Mouse (Mus musculus) granulocyte monocyte progenitor cell, adult 5-6 weeks (primary cell): ENCODE results near the gene Pigq. TPM values are rescaled to one million over a fixed set of nuclear protein-coding genes. Genes with fewer than 3 reads are reported as not detected.

Experiments
- ATAC-seq: replicated peaks from 2 replicates; pipeline ENCODE4 v1.8.0; 2016; ENCODE audit warnings: mild to moderate bottlenecking, moderate TSS enrichment, inconsistent platforms; ENCODE audit not compliant: poor library complexity, severe bottlenecking
- total RNA-seq, 2 experiments: library from RNA; stranded (forward) in 1 of 2; stranded (reverse) in 1 of 2; fragments of 200-712, 200-1000 nt in 1 of 2; fragments of >200 nt in 1 of 2; fragmentation: Nextera tagmentation in 1 of 2; gene quantifications; 2 replicates each; pipeline ENCODE4 v1.2.3; 2014 to 2017

Gene Pigq
- total RNA-seq, 2 experiments from 2014 or later: 37.1 to 63.5 TPM

DNA sequence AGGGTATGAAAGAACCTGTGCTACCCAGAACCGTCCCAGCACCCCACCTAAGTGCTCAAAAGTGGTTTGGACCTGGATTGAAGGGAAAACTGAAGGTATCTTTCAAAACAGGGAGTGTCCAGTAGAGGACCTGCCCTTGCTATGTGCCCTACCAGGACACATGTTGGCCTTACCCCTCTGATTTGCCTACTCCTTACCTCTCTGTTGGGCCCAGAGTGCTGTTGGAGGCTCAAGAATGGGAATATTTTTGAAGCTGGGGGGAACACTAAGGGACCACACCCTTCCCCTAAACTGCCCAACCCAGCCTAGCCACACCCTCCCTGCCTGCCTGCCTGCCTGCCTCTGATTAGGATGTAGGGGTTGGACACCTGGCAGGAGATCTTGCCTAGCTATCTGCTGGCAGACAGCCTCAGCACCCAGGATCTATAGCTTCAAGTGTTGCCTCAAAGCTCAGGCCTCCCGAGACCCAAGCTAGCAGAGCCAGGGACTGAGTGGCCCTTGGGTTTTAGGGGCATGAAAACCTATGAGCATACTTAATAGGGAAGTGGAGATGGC lies 2.1 kb downstream of the Pigq start:
- no peak for ATAC-seq

DNA sequence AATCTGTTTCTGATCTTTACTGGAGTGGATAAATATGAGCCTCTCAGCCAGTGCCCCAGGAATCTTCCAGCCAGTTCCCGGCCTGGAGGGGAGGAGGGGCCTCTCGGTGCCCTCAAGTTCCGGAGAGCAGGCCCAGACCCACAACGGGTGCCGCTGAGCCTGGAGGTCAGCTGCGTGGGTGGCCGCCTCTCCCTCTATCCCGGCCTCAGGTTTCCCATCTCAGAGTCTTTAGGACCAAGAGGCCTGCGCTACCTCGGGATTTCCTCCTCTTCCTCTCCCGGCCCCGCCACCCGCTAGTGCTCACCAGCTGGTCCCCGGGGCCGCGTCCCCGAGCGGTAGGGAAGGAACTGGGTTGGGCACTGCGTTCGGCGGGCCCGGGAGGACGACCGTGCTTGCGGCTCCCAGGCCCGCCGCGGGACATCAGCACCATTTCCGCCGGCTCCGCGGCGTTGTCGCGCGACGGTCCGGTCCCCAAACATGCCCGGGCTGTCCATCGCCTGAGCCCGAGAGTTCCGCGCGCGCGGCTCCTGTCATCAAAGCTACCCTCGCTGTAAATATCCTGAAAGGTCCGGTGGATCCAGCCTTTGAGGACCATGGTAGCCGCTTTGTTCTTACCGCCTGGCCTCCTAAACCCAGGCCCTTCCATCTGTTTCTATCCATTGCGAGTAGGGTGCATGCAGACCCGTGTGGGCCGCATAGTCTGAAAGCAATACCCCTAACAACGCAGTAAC lies 3.1 kb downstream of the Pigq start:
- peak; percentile 84 for ATAC-seq

DNA sequence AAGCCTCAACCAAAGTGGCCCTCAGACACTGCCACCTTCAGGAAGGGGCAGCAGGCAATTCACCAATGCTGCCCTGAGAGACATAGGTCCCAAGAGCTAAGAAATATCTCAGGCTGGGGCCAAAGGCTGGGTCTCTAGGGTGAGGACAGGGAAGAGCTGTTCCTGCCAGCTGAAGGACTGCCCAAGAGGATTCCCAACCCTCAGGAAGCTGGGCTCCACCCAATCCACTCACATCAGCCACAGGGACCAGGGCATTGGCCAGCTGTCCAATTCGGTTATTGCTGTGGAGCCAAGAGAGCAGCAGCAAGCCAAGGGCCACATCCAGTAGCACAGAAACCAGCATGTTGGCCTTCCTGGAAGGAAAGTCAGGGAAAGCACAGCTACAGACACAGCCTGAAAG lies 10.2 kb downstream of the Pigq start:
- no peak for ATAC-seq

DNA sequence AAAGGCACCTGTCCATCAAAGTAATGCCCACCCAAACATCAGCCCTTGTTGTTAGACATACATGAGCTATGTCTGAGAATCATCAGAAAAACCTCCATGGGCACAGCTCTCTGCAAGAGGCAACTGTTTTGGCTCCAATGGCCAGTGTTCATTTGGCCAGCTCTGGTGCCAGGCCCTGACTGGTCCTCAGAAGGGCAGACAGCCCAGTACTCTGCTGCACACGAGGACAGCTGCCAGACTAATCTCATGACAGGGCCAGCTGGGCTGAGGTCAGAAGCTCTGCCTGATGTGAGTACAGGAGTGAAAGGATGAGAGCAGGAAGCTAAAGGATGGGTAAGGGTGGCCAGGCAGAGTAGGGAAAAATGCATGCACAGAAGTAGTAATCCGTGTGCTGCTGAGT lies 19.4 kb downstream of the Pigq start:
- ATAC-seq: no peak

GRCm38 (mm10) chr17:25922120-25922519 lies 22.6 kb downstream of the Pigq start:
- ATAC-seq: no peak

DNA sequence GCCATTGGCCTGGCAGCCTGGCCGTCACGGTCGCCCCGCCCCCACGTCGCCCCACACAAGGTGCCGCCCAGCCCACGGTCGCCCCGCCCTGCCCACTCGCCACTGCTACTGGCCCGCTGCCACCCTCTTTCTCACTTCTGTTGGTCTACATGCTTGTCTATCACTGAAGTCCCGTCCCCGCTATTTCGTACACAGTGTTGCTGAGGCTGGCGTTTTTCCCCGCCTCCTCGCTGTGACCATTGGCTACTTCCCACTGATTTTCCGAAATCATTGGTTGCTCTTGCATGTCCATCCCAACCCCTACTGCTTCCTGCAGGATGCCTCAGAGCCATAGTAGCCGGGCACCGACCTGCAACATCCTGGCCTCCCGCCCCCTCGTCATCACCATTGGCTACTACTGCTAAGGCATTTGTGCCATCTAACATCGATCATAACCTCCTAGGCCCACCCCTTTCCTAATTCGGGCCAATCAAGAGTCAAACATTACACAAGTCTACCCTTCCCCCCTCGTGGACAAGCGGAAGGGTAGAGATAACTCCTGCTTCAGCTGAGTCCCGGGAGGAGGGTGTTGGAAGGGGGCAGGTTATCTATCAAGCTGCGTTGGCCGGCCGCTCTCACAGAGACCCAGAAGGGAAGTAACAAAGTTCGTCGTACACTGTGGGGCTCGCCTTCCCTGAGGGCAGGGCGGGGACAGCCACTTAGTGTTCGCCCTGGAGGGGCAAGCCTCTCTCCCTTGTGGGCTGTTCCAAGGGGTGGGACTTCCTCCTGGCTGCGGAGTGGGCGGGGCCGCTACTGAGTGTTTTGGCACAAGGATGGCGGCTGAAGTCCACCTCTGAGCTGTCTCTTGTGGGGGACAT lies 24.7 kb downstream of the Pigq start:
- peak; percentile 88 for ATAC-seq

DNA sequence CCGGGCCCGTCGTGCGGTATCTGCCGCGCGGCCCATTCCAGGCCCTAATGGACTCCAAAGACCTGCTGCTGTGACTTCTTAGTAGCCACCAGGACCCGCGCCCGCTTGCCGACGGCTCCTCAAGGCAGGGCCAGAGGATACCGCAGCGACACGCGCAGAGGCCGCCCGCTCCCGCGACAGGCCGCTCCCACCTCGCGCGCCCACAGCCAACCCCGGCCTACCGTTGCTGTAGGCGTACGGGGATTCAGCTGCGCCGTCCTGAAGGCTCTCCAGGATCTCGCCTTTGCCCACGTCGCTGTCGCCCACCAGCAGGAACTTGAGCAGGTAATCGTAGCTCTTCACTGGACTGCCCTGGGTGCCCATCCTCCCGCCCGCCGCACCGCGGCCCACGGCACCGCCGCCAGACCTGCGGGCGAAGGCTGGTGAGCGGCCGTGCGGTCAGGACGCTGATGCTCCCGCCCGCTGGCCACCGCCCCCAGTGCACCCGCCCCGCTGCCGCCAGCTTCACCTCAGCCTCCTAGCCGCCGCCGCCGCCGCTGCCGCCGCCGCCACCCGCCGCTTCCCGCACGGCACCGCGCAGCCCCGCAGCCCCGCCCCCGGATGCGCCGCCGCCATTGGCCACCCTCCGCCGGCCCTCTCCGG lies 25.5 kb downstream of the Pigq start, which contains the start of gene Rab40c:
TSS of gene Rab40c (minus strand) at position 584 of the 642 bp plus-strand sequence.
- ATAC-seq: no peak

DNA sequence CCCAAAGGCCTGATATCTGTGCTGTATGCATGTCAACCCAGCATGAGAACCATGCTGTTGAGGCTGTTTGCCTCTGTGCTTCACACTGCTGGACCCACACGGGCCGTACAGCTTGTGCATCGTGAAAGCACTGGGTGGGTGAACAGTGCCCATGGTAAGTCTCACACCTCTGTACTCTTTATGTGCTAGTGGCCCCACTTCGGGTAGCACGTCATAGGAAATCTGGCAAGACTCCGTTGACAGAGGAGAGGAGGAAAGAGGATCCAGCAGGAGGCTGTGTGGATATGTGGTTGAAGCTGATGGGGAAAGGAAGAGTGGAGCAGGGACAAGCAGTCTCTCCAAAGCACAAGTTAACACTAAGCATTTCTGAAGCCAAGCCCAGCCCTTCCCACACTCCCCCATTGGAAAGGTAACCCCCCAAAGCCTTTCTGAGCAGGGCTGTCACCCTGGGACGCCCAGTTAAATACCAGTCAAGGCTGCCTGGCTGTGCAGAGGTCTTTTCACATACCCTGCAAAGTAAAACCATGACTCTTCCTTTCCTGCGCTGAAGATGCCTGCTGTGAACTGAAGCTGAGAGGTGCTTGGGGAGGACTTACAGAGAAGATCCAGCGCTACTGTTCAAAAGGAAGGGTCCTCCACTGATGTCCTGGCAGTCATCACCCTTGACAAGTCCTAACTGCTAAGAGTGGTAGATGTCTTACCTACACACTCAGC lies 26.5 kb downstream of the Pigq start:
- ATAC-seq: no peak

DNA sequence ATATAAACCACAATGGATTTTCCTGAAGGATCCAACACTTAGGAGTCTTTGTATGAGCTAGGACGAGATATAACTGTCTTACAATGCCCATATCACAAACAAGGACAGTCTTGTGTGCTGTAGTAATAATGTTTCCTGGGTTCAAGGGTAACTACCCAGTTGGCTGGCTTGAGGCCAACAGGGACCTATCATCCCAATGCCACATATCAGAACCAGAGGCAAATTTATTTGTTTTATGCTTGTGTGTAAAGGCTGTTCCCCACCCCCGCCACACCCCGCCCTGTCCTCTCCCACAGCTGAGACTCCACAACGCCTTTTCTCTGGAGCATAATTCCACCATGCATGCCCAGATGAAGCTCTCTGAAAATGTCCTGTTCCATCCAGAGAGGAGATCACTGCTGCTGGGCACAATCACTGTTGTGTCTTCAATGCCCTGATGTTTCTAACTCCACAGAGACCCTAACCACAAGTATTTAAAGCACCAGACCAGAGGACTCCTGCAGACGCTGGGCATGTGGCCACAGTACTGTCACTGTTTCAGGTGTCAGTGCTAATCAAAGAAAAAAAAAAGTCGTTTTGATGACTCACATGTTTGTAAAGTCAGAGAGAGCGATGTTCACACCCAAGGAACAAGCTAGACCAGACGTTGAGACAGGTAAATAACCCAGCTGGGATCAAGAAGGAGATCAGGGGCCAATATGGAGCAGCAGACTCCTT lies 27.6 kb downstream of the Pigq start:
- ATAC-seq: no peak

GRCm38 (mm10) chr17:25914295-25914694 lies 30.4 kb downstream of the Pigq start:
- ATAC-seq: no peak

- ATAC-seq: peak; percentile 67
Observed at GRCm38 (mm10) chr17:25913877-25914275, 30.9 kb downstream of the Pigq start.

DNA sequence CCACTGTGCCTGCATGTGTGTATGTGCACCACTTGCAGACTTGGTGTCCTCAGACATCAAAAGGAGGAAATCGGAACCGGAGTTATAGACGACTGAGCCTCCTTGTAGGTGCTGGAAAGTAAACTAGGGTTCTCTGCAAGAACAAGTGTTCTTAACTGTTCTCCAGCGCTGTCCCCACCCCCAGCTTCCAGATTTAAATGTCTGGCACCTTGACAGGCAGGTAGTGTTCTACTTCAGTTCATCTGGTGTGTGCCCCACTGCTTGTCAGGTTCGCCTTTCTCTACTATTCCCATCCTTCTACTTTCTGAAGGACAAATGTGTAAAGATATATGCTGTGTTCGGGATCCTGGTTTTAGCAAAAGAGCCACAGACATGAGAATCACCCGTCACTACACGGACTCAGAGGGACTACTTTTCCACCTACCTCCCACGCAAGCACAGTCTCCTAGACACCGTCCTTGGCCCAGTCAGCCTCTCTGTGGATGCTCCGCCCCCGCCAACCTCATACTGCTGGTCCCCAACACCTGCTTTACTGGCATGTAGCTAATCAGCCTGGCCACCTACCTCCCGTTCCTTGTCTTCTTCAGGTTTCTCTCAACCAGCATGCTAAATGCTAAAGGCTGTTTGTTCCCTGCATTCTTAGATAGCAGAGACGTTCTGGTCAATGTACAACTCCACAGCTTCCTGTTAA lies 31.4 kb downstream of the Pigq start:
- no peak for ATAC-seq

DNA sequence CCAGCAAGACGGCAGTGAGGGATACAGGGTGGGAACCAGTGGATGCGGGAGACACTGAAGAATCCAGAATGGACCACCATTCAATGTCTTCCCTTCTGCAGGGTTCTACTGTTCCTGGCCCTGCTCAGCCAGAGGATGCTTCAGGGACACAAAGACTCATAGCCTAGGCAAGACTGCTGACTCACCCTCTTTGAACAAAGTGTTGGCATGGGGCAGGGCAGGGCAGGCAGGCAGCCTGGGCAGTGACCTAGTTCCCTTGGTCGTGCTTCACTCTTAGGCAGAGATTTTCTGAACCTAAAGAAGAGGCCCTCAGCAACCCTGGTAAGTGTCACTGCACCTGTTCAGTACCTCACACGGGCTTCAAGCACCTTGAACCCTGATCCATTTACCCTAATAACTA lies 32.9 kb downstream of the Pigq start:
- no peak for ATAC-seq

- ATAC-seq: no peak
Observed at GRCm38 (mm10) chr17:25907640-25908039, 37.1 kb downstream of the Pigq start.

GRCm38 (mm10) chr17:25903061-25903460 lies 41.7 kb downstream of the Pigq start:
- ATAC-seq: no peak

DNA sequence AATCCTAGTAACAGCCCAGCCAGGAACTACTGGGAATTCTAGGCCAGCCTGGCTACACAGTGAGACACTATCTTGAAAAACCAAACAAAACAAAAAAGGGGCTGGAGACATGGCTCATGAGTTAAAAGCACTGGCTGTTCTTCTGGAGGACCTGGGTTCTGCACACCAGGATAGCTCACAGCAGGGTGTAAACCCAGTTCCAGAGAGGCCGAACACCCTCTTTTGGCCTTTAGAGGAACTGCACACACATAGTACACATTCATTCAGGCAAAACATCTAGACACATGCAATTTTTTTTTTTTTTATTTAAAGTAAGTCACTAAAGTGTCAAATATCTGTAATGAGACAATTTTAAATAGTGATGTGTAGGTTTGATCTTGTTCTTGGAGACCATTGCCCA lies 44.5 kb downstream of the Pigq start:
- ATAC-seq: no peak

- no peak for ATAC-seq
Observed at GRCm38 (mm10) chr17:25895891-25896290, 48.8 kb downstream of the Pigq start.

- peak; percentile 27; the same call in 1 of the 2 replicates for ATAC-seq
Observed at GRCm38 (mm10) chr17:25895415-25895814, 49.3 kb downstream of the Pigq start.
